Mouse (Mus musculus): Measurements from ENCODE around the gene Rapgef4. TPM values are rescaled to one million over a fixed set of nuclear protein-coding genes. Genes with fewer than 3 reads are reported as not detected.

The Rapgef4 gene
- polyA plus RNA-seq, 1 experiment from 2014 or later: 2.2 TPM

DNA sequence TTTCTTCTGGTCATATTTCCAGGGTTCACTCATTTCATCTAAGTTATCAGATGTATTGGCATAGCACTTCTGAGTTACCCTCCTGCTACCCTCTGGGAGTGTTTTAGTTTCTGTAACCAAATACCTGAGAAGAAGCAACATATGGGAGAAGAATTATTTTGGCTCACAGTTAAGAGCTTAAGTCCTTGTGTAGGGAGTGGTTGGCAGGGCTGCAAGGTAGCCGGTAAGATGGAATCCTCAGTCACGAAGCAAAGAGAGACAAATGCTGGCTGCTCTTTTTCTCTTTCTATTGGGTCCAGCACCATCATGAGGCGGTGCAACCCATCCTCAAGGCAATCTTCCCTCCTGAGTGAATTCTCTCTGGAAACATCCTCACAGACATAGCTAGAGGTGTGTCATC is 11.1 kb downstream of the Rapgef4 start:
- WGBS: 90% methylated on average over 3 of the region's 3 CpGs
- ATAC-seq (replicated peaks; ENCODE audit: low FRiP score) (no peak), DNase-seq (ENCODE audit: low spot score) (no peak)
- Histone ChIP-seq H3K27ac (ENCODE audit: low read depth, low read length) (no peak overlapping the region), H3K27me3 (ENCODE audit: control insufficient read depth, insufficient read depth, low read length) (no peaks in the 10 kb centered on the region), H3K4me3 (ENCODE audit: low read depth, low read length) (no peak overlapping the region), H3K36me3 (ENCODE audit: control insufficient read depth, insufficient read depth, low read length) (no peaks in the 10 kb centered on the region), H3K4me1 (replicated peaks; ENCODE audit: control insufficient read depth, insufficient read depth, low read length) (no peaks in the 10 kb centered on the region), H3K4me2 (ENCODE audit: low read depth, low read length, severe bottlenecking) (no peak overlapping the region), H3K9me3 (ENCODE audit: control insufficient read depth, low read length) (no peaks in the 10 kb centered on the region), H3K9ac (ENCODE audit: low read length) (no peak overlapping the region)

DNA sequence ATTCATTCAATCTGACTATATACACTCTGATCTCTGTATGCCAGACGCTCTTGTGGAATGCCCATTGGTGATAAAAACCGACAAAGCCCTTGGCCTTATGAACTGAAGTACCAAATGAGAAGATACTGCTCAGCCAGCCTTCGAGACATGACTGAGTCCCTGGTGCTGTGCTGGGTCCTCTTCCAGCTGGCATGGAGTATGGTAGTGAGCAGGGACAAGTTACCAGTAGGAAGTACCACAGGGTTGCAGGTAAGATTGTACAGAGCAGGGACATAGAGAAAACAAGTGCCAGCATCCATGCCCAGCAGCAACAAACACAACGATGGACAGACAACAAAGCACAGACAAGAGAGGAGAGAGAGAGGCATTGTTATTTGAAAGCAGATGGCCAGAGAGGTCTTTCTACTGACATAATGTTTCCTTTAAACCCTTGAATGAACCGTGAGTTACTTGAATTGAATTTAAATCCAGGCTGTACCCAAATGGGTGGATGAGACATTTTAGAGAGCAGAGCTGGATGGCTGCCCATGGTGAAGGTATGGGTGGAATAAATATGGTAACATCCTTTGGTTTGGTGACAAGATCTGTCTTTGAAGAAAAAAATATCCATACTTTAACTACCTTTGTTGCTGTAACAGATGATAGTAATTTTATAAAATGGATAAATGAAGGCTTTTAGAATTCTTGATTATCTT is 12.8 kb downstream of the Rapgef4 start:
- WGBS: 90% methylated on average over 5 of the region's 5 CpGs
- no peak for ATAC-seq (replicated peaks; ENCODE audit: low FRiP score)
- H3K27me3 ChIP-seq (ENCODE audit: control insufficient read depth, insufficient read depth, low read length): no peaks in the 10 kb centered on the region
- H3K4me1 ChIP-seq (replicated peaks; ENCODE audit: control insufficient read depth, insufficient read depth, low read length): no peaks in the 10 kb centered on the region
- H3K36me3 ChIP-seq (ENCODE audit: control insufficient read depth, insufficient read depth, low read length): no peaks in the 10 kb centered on the region
- no peak overlapping the region for H3K4me3 ChIP-seq (ENCODE audit: low read depth, low read length)
- DNase-seq (ENCODE audit: low spot score): no peak
- H3K4me2 ChIP-seq (ENCODE audit: low read depth, low read length, severe bottlenecking): no peak overlapping the region
- H3K9me3 ChIP-seq (ENCODE audit: control insufficient read depth, low read length): no peaks in the 10 kb centered on the region
- H3K9ac ChIP-seq (ENCODE audit: low read length): no peak overlapping the region
- no peak overlapping the region for H3K27ac ChIP-seq (ENCODE audit: low read depth, low read length)

DNA sequence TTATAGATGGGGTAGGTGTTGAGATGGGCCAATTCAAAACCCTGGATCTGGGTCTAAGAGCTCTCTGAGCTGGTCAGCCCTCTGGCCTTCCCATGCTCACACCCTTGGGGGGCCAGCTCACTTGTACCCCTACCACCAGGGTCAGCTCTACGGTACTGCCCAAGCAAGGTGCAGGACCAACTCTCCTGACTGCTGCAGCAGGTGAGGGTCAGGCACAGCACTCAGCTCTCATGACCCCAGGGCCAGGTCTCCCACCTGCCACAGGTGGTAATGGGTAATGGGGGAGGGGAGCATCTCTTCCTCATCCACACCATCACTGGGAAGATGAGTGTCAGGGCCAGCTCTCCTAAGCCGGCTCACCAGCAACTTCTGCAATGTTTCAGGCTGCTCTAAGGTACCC is 17.5 kb downstream of the Rapgef4 start:
- Histone ChIP-seq H3K27me3 (ENCODE audit: control insufficient read depth, insufficient read depth, low read length) (no peaks in the 10 kb centered on the region), H3K9me3 (ENCODE audit: control insufficient read depth, low read length) (no peaks in the 10 kb centered on the region), H3K4me3 (ENCODE audit: low read depth, low read length) (no peak overlapping the region), H3K9ac (ENCODE audit: low read length) (no peak overlapping the region), H3K4me2 (ENCODE audit: low read depth, low read length, severe bottlenecking) (no peak overlapping the region), H3K36me3 (ENCODE audit: control insufficient read depth, insufficient read depth, low read length) (no peaks in the 10 kb centered on the region), H3K4me1 (replicated peaks; ENCODE audit: control insufficient read depth, insufficient read depth, low read length) (no peaks in the 10 kb centered on the region), H3K27ac (ENCODE audit: low read depth, low read length) (no peak overlapping the region)
- whole genome bisulfite sequencing: 93% methylated on average over 2 of the region's 2 CpGs
- ATAC-seq (replicated peaks; ENCODE audit: low FRiP score): no peak
- no peak for DNase-seq (ENCODE audit: low spot score)

DNA sequence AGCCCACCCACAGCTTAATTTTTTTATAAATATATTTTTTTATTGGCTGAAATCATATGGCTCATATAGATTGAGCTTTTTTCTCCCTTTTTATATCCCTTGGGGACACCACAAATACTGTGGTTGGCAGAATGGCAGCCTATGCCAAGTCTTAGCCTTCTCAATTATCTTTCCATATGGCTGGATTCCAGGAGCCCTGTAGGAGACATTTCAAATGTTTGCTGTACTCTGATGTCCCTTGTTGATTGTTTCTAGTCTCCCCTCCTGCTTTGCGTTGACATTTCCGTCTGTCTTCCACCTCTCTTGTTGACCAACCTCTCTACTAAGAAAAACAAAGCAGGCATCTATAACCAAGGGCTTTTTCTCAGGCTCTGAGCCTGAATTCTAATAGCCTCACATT is 19.1 kb downstream of the Rapgef4 start:
- no peak overlapping the region for H3K9ac ChIP-seq (ENCODE audit: low read length)
- H3K4me2 ChIP-seq (ENCODE audit: low read depth, low read length, severe bottlenecking): no peak overlapping the region
- DNase-seq (ENCODE audit: low spot score) (no peak), ATAC-seq (replicated peaks; ENCODE audit: low FRiP score) (no peak)
- H3K4me3 ChIP-seq (ENCODE audit: low read depth, low read length): no peak overlapping the region
- no peaks in the 10 kb centered on the region for H3K4me1 ChIP-seq (replicated peaks; ENCODE audit: control insufficient read depth, insufficient read depth, low read length)
- no peaks in the 10 kb centered on the region for H3K9me3 ChIP-seq (ENCODE audit: control insufficient read depth, low read length)
- no peaks in the 10 kb centered on the region for H3K36me3 ChIP-seq (ENCODE audit: control insufficient read depth, insufficient read depth, low read length)
- WGBS: 90% methylated on average over 2 of the region's 2 CpGs
- H3K27me3 ChIP-seq (ENCODE audit: control insufficient read depth, insufficient read depth, low read length): no peaks in the 10 kb centered on the region
- H3K27ac ChIP-seq (ENCODE audit: low read depth, low read length): no peak overlapping the region

DNA sequence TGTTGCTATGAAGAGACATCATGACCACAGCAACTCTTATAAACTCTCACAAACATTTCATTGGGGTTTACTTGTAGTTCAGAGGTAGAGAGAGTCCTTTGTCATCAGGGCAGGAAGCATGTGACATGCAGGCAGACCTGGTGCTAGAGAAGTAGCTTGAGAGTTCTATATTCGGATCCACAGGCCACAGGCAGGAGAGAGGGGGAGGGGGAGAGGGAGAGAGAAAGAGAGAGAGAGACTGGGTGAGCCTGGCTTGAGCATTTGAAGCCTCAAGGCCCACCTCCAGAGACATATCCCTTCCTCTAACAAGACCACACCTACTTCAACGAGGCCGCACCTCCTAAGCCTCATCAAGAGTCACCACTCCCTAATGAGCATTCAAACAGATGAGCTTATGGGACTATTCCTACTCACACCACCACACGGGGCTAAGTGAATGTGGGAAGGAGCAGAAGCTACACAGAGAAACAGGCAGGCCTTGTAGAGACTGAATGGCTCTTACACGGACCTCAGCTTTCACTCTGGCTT is 21.9 kb downstream of the Rapgef4 start:
- 80% methylated on average over 5 of the region's 5 CpGs for WGBS
- H3K36me3 ChIP-seq (ENCODE audit: control insufficient read depth, insufficient read depth, low read length): no peaks in the 10 kb centered on the region
- no peaks in the 10 kb centered on the region for H3K4me1 ChIP-seq (replicated peaks; ENCODE audit: control insufficient read depth, insufficient read depth, low read length)

GRCm38 (mm10) chr2:72003756-72004525 is 22.9 kb downstream of the Rapgef4 start:
- Histone ChIP-seq H3K27me3 (ENCODE audit: control insufficient read depth, insufficient read depth, low read length) (no peaks in the 10 kb centered on the region), H3K4me1 (replicated peaks; ENCODE audit: control insufficient read depth, insufficient read depth, low read length) (no peaks in the 10 kb centered on the region), H3K4me3 (ENCODE audit: low read depth, low read length) (no peak overlapping the region), H3K9me3 (ENCODE audit: control insufficient read depth, low read length) (no peaks in the 10 kb centered on the region), H3K27ac (ENCODE audit: low read depth, low read length) (no peak overlapping the region), H3K9ac (ENCODE audit: low read length) (no peak overlapping the region), H3K4me2 (ENCODE audit: low read depth, low read length, severe bottlenecking) (no peak overlapping the region), H3K36me3 (ENCODE audit: control insufficient read depth, insufficient read depth, low read length) (no peaks in the 10 kb centered on the region)
- DNase-seq (ENCODE audit: low spot score) (no peak), ATAC-seq (replicated peaks; ENCODE audit: low FRiP score) (no peak)
- 83% methylated on average over 13 of the region's 13 CpGs for WGBS

More for the DNA sequence above, 21.9 kb downstream of the Rapgef4 start:
- ATAC-seq (replicated peaks; ENCODE audit: low FRiP score): no peak
- Histone ChIP-seq H3K27me3 (ENCODE audit: control insufficient read depth, insufficient read depth, low read length) (no peaks in the 10 kb centered on the region), H3K4me2 (ENCODE audit: low read depth, low read length, severe bottlenecking) (no peak overlapping the region), H3K9me3 (ENCODE audit: control insufficient read depth, low read length) (no peaks in the 10 kb centered on the region), H3K9ac (ENCODE audit: low read length) (no peak overlapping the region), H3K4me3 (ENCODE audit: low read depth, low read length) (no peak overlapping the region), H3K27ac (ENCODE audit: low read depth, low read length) (no peak overlapping the region)
- no peak for DNase-seq (ENCODE audit: low spot score)

GRCm38 (mm10) chr2:72005051-72005450 is 24.0 kb downstream of the Rapgef4 start:
- no peak for DNase-seq (ENCODE audit: low spot score)
- no peak for ATAC-seq (replicated peaks; ENCODE audit: low FRiP score)
- Histone ChIP-seq H3K9ac (ENCODE audit: low read length) (no peak overlapping the region), H3K27ac (ENCODE audit: low read depth, low read length) (no peak overlapping the region), H3K36me3 (ENCODE audit: control insufficient read depth, insufficient read depth, low read length) (no peaks in the 10 kb centered on the region), H3K4me3 (ENCODE audit: low read depth, low read length) (no peak overlapping the region), H3K4me1 (replicated peaks; ENCODE audit: control insufficient read depth, insufficient read depth, low read length) (no peaks in the 10 kb centered on the region), H3K27me3 (ENCODE audit: control insufficient read depth, insufficient read depth, low read length) (no peaks in the 10 kb centered on the region), H3K9me3 (ENCODE audit: control insufficient read depth, low read length) (no peaks in the 10 kb centered on the region), H3K4me2 (ENCODE audit: low read depth, low read length, severe bottlenecking) (no peak overlapping the region)
- WGBS: 90% methylated on average over 16 of the region's 16 CpGs

DNA sequence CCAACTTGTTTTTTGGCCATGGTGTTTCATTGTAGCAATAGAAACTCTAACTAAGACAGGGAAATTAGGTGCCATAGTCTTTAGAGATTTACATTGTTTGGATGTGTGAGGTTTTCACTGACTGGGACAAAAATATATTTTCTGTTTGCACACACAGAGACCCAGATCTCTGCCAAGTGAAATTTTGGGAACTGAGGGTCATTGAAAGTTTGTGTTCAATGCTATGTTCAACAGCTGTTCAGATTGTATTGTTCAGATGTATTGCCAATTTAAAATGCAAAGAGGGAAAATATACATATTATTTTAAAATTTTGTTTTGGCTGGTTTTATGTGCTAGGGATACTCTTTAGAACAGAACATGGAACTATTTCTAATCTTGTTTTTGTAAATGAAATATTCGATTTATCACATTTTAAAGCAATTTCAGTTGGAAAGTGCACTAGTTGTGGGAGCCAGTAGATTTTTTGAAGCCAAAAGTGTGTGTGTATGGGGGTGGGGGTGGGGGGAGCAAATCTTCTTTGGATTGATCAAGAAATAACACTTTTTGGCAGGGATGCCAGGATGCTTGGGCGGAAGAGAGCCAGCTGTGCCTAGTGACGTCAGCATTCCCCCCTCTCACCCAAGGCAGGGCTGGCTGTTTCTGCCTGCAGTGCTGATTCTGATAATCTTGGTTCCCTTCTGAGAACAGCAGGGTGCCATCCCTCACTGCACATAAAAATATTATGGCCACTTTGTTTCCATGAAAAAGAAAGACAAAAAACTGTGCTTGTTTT is 28.6 kb downstream of the Rapgef4 start:
- H3K36me3 ChIP-seq (ENCODE audit: control insufficient read depth, insufficient read depth, low read length): no peaks in the 10 kb centered on the region
- no peak overlapping the region for H3K9ac ChIP-seq (ENCODE audit: low read length)
- no peak for DNase-seq (ENCODE audit: low spot score)
- H3K27me3 ChIP-seq (ENCODE audit: control insufficient read depth, insufficient read depth, low read length): no peaks in the 10 kb centered on the region
- H3K4me2 ChIP-seq (ENCODE audit: low read depth, low read length, severe bottlenecking): no peak overlapping the region
- no peak overlapping the region for H3K4me3 ChIP-seq (ENCODE audit: low read depth, low read length)
- 84% methylated on average over 3 of the region's 3 CpGs for WGBS
- no peaks in the 10 kb centered on the region for H3K9me3 ChIP-seq (ENCODE audit: control insufficient read depth, low read length)
- ATAC-seq (replicated peaks; ENCODE audit: low FRiP score): no peak
- H3K4me1 ChIP-seq (replicated peaks; ENCODE audit: control insufficient read depth, insufficient read depth, low read length): no peaks in the 10 kb centered on the region
- H3K27ac ChIP-seq (ENCODE audit: low read depth, low read length): no peak overlapping the region
